Mouse (Mus musculus) liver, adult 2 months (tissue): ENCODE measurements around the gene Asic3. TPM values are rescaled to one million over a fixed set of nuclear protein-coding genes. Genes with fewer than 3 reads are reported as not detected.

Experiments used
- DNase-seq: peaks from one replicate; pipeline ENCODE4 v3.0.0-alpha.2; 2011; ENCODE audit warnings: low read depth, low spot score; ENCODE audit errors: extremely low read depth
- H3K27ac ChIP-seq: fragments of 200-500 bp; replicated peaks from 2 replicates; pipeline ENCODE4 v1.5.1; 2012; ENCODE audit warnings: low read depth, mild to moderate bottlenecking, control low read depth, inconsistent platforms, low read length; ENCODE audit not compliant: insufficient read depth
- H3K27me3 ChIP-seq: fragments of 200-500 bp; 2 replicates; pipeline ENCODE4 v1.6.1; 2012; ENCODE audit warnings: mild to moderate bottlenecking, moderate library complexity, low read length, inconsistent platforms; ENCODE audit not compliant: control insufficient read depth, insufficient read depth
- H3K36me3 ChIP-seq: fragments of 200-500 bp; 2 replicates; pipeline ENCODE4 v1.6.1; 2012; ENCODE audit warnings: low read length, inconsistent platforms; ENCODE audit not compliant: control insufficient read depth, insufficient read depth
- H3K4me1 ChIP-seq: fragments of 200-500 bp; 2 replicates; pipeline ENCODE4 v1.6.1; 2011; ENCODE audit warnings: low read length; ENCODE audit not compliant: control insufficient read depth, insufficient read depth
- H3K4me3 ChIP-seq: fragments of 200-500 bp; 2 replicates; pipeline ENCODE4 v1.5.1; 2011; ENCODE audit warnings: low read depth, mild to moderate bottlenecking, control low read depth, low read length, moderate library complexity; ENCODE audit not compliant: insufficient read depth
- H3K79me2 ChIP-seq: fragments of 200-500 bp; 2 replicates; pipeline ENCODE4 v1.6.1; 2012; ENCODE audit warnings: inconsistent platforms, mild to moderate bottlenecking, low read length, moderate library complexity; ENCODE audit not compliant: control insufficient read depth, insufficient read depth
- H3K9ac ChIP-seq: fragments of 200-500 bp; 2 replicates; pipeline ENCODE4 v1.6.1; 2012; ENCODE audit warnings: low read depth, mild to moderate bottlenecking, control low read depth, inconsistent platforms, low read length
- CTCF ChIP-seq: fragments of 200-500 bp; IDR thresholded peaks from 2 replicates; pipeline ENCODE4 v1.5.1; 2011; ENCODE audit warnings: low read depth, low read length, control low read depth
- POLR2A ChIP-seq: fragments of 200-500 bp; IDR thresholded peaks from 2 replicates; pipeline ENCODE4 v1.6.1; 2011; ENCODE audit warnings: low read length, control low read depth; ENCODE audit not compliant: insufficient read depth; ENCODE audit errors: extremely low read depth
- WGBS: fragments of 180-500 bp; shearing (Covaris S2); methylation state at CpG from one replicate; pipeline ENCODE4 v1.1.7; 2018; 5-methylcytosine and 5-hydroxymethylcytosine counted together
- polyA plus RNA-seq: library from polyadenylated mRNA; depleted of rRNA; stranded (reverse); fragments of >200 nt; gene quantifications from 2 replicates; pipeline ENCODE4 v1.2.3, GENCODE M21; 2012
- total RNA-seq: library from RNA; depleted of rRNA; stranded (reverse); fragments of >200 nt; gene quantifications from 2 replicates; pipeline ENCODE4 v1.2.3, GENCODE M21; 2014

Asic3 gene
- total and polyA plus RNA-seq, 2 experiments = 0.84 TPM; not detected in 1

DNA sequence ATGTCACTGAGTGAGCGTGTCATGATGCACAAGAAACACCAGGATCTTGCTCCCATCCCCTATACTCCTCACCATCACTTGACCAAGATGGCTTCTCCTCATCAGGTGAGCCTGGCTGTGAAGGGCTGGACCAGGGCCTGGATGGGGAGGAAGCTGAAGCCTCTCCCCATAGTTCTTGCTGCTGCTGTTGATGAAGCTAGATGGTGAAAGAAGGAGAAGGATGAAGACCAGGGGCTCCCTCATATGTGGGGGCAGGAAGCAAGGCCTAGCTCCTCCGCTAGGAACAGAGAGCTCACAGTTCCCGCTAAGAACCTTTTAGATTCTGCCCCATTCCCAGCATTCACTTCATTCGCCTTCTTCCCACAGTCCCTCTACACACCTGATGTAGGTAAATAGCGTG is 27.8 kb upstream of the Asic3 start:
- no peaks in the 10 kb centered on the region for H3K27me3 ChIP-seq

DNA sequence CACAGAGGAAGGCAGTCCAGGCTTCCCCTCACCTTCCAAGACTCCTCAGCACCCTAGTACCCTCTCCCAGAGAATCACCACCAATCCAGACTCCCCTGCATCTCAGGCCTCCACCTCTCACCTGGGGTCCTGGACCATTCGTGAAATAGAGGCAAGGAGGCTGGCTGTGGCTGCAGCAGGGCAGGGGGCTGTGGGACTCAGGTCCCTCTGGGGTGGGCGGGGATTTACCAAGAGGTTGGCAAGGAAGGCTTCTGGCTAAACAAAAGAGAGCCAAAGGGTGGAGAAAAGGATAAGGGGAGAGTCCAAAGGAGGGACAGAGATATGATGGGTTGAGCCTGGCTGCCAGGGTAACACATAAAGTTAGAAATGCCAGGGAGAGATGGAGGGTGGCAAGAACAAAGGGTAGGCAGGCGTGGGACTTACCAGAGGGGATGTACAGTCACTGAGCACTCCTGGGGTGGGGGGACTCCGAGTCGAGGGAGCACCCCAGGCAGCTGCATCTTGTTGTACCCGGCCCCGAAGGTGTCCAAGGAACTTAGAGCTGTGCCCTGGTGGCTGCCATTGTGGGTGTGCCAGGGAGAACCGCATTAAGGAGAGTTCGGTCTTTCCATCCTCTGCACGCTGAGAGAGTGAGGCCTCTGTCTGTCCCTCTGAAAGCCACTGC is 27.2 kb upstream of the Asic3 start:
- Histone ChIP-seq H3K27ac (no peak overlapping the region), H3K79me2 (no peaks in the 10 kb centered on the region), H3K9ac (no peak overlapping the region), H3K4me3 (no peak overlapping the region), H3K4me1 (peaks cover 7% of the 10 kb centered on the region; the same call in 1 of the 2 replicates), H3K36me3 (no peaks in the 10 kb centered on the region), H3K27me3 (no peaks in the 10 kb centered on the region)
- no peak for DNase-seq
- TF ChIP-seq POLR2A = no peak
- WGBS = 86% methylated on average over 10 of the region's 10 CpGs

More for the DNA sequence above, 27.8 kb upstream of the Asic3 start:
- WGBS = 95% methylated on average over 5 of the region's 5 CpGs
- Histone ChIP-seq H3K4me3 (no peak overlapping the region), H3K36me3 (no peaks in the 10 kb centered on the region), H3K9ac (no peak overlapping the region), H3K4me1 (peaks cover 7% of the 10 kb centered on the region; the same call in 1 of the 2 replicates), H3K27ac (no peak overlapping the region), H3K79me2 (no peaks in the 10 kb centered on the region)
- TF ChIP-seq POLR2A (no peak), CTCF (no peak)
- DNase-seq = no peak

DNA sequence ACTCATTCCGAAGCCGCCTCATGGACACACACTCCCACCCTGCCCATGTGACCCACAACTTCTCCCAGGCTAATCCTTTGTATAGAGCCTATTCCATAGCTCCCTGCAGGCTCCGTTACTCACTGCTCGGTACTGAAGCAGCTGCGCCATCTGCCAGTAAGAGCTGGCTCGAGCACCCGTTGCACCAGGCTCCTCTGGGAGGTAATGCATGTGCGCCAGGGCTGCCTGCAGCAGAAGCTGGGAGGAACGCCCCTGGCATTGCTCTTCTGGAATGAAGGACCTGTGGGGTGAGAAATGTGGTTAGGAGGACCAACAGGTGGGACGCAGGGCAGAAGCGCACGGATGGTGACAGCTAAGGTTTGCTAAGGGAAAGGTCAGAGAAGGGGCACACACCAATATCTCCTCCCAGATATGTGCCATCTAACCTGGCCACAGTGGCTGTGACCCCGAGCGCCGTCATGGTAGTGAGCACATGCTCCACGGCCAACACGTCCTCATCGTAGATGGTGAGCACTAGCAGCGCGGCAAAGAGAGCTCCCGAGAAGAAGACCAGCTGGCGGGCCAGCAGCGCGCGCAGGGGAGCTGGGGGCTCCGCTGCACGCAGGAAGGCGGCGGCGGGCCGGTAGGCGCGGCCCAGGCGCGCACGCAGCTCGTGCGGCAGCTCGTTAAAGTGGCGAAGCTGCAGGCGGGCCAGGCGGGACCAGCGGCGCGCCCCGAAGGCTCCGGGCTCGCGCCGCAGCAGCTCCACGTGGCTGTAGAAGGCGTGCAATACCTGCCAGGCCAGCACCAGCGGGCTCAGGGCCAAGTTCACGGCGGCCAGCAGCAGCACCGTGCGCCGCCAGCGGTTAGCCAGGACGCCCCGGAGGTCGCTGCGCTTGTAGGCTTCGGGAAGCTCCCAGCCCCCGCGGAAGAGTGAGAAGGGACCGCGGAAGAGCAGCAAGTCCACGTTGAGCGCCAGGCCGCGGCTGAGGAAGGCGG is 25.6 kb upstream of the Asic3 start:
- Histone ChIP-seq H3K36me3 (no peaks in the 10 kb centered on the region), H3K4me3 (peak overlapping the region; percentile 31; the same call in 1 of the 2 replicates), H3K27me3 (no peaks in the 10 kb centered on the region), H3K27ac (no peak overlapping the region), H3K4me1 (peaks cover 7% of the 10 kb centered on the region; the same call in 1 of the 2 replicates), H3K9ac (peak overlapping the region; percentile 65), H3K79me2 (no peaks in the 10 kb centered on the region)
- DNase-seq = peak; percentile 69
- peak; percentile 36 for TF ChIP-seq CTCF
- TF ChIP-seq POLR2A = no peak
- 2% methylated on average over 73 of the region's 73 CpGs for WGBS

DNA sequence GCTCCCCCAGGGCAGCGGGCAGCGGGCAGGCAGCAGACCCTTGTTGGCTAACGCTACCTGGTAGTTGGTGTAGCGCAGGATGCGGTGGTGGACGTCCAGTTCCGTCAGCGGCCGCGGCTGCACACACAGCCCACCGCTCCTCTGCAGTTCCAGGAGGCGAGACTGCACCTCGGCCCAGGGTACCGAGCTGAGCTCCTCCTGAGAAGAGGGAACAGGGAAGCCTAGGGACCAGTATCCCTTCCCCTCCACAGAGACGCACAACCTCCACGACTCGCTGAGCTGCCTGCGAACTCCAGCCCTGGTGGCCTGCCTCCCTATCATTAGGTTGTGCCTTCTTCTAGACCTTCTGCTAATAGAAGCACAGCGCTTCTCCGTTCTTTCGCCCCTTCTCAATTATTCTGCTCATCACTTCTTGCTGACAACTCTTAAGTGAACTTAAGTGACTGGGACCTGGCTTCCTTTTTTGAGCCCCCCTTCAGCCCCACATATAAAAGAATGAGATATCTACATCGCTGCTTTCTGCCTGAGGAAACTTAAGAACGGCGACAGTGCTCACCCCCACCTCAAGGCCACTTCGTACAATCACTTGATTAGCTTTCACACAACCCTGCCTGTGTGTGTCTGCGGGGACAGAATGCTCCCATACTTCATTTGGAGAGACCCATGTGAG is 24.8 kb upstream of the Asic3 start:
- no peak for TF ChIP-seq CTCF
- no peak for TF ChIP-seq POLR2A
- Histone ChIP-seq H3K27me3 (no peaks in the 10 kb centered on the region), H3K4me1 (peaks cover 7% of the 10 kb centered on the region; the same call in 1 of the 2 replicates), H3K4me3 (peak overlapping the region; percentile 31; the same call in 1 of the 2 replicates), H3K9ac (peak overlapping the region; percentile 65), H3K27ac (no peak overlapping the region), H3K79me2 (no peaks in the 10 kb centered on the region), H3K36me3 (no peaks in the 10 kb centered on the region)
- 36% methylated on average over 26 of the region's 26 CpGs for WGBS
- no peak for DNase-seq

DNA sequence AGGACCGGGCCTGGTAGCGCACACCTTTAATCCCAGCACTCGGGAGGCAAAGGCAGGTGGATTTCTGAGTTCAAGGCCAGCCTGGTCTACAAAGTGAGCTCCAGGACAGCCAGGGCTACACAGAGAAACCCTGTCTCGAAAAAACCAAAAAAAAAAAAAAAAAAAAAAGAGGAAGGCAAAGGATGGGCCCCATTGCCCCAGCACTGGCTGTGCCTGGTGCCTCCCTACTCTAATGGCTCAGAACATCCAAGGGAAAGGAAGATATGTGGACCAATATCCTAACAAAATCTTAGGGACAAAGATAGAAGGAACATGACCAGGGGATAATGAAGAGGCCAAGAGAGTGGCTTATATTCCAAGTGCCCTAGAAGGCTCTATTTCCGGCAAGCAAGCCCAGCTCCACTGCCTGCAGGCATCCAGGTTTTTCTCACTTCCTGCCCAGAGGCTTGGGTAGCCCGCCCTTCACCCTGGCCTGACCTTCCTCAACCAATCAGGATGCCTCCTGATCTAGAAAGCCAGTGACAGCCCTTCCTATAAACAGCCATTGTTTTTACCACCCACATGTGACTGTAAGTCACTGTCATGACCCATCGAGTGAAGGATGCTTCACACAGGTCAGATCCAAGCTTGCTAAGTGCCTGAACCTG is 24.1 kb upstream of the Asic3 start:
- no peaks in the 10 kb centered on the region for H3K27me3 ChIP-seq
- H3K4me3 ChIP-seq = no peak overlapping the region
- WGBS = 70% methylated on average over 7 of the region's 7 CpGs
- H3K4me1 ChIP-seq = peaks cover 7% of the 10 kb centered on the region; the same call in 1 of the 2 replicates
- TF ChIP-seq POLR2A = no peak
- no peak for TF ChIP-seq CTCF
- no peak overlapping the region for H3K9ac ChIP-seq
- no peak for DNase-seq
- no peaks in the 10 kb centered on the region for H3K36me3 ChIP-seq
- H3K79me2 ChIP-seq = no peaks in the 10 kb centered on the region
- H3K27ac ChIP-seq = no peak overlapping the region
